Mouse (Mus musculus) ES-Bruce4 (cell line): ENCODE data around the gene Zbtb7a.

Experiments
- CTCF ChIP-seq: IDR thresholded peaks from one replicate; pipeline ENCODE4 v1.8.1; 2011; ENCODE audit warnings: low read depth, low read length
- EP300 ChIP-seq: IDR thresholded peaks from 2 replicates; pipeline ENCODE4 v1.6.1; 2011; ENCODE audit warnings: low read depth, low read length; ENCODE audit not compliant: insufficient read depth
- POLR2A ChIP-seq: IDR thresholded peaks from one replicate; pipeline ENCODE4 v1.8.1; 2011; ENCODE audit warnings: low read length; ENCODE audit not compliant: insufficient read depth

- TF ChIP-seq CTCF (no peak), POLR2A (no peak), EP300 (no peak)
Measured at GRCm38 (mm10) chr10:81189821-81190220, 54.8 kb downstream of the Zbtb7a start.
